Mouse (Mus musculus) testis, postnatal 14 days (tissue): Measurements from ENCODE around the gene Txlna.

Experiments used
- DNase-seq: peaks from one replicate; pipeline ENCODE4 v3.0.0; 2021; ENCODE audit warnings: low spot score

Gene Txlna

DNA sequence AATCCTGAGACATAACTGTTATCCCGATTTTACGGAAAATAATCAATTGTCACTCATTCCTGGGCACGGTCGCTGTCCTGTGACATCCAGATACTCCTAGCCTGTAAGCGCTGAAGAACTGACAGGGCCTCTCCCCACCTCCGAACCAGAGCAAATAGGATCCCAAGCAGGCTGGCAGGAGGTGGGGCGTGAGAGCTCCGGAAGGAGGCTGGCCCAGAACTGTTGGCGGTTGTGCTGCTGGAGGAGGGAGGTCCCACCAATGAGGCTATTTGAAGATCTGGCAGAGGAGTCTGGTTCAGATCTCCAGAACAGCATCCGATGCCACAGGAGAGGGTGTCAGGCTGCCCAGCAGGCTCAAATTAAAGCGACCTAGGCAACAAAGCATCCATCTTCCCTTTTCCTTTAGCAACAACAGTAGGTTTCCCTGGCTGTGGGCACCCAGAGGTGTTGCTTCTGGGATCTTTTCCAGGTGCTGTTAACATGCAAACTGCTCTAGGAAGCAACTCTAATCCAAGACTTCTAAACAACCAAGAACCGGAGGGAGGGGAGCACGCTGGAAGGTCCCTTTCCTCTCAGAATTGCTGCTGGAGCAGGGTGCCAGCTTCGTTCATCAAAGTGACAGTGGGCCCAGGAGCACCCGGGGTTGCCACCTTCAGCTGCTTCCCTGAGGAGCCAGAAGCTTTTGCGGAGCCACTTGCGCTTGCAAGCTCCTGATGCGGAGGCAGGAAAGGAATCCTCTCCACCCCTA is 16.4 kb downstream of the Txlna start:
- peak; percentile 80 for DNase-seq

DNA sequence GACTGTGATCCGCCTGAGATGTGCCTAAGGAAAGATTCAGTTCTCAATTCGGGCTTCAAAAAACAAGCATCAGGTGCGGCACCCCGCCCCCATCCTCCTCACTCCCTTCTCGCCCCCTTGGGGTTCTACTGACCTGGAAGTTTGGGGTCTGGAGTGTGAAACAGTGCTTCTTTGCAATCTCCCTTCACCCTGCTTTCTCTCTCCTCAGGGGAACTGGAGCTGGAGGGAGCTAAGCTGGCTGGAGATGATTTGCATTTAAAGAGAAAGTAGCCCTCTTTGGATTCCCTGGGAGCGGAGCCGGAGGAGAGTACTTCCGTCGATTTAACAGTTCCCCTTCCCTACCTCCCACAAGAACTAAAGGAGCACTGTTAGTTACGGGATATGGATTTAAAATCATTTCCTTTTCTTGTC is 17.2 kb downstream of the Txlna start, which contains the start of gene Ccdc28b:
Ccdc28b (minus strand) TSS at position 267 of the 411 bp plus-strand sequence.
- no peak for DNase-seq

DNA sequence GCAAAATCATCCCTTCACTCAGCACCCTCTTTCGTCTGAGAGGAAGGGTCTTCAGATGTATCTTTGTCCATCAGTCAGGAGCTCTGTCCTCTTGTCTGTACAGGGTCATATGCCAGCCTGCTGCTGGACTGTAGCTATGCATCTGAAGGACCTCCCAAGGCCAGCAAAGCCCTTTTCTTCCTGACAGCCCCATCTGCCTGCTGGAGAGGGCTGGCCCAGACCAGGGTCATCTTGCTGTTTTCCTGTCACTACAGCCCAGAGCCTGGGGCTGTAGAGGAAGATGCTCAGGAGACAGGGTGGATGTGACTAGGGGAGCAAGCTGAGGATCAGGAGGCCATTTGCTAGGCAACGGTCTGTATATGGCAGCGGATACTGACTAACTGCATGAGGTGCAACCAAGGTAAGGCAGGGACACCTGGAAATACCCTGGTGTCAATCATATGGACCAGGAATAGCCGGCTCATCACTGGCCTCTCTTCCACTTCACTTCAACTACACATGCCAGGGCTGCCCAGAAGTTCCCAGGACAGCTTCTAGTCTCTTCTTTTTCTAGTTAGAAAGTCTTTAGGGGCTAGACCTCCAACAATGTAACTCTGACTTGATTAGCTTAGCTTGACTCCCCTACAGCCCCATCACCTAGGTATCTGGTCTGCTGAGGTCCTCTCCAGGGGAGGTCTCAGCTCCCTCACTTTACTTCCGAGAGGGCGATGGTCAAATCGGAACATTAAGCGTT is 17.9 kb downstream of the Txlna start:
- DNase-seq = no peak

DNA sequence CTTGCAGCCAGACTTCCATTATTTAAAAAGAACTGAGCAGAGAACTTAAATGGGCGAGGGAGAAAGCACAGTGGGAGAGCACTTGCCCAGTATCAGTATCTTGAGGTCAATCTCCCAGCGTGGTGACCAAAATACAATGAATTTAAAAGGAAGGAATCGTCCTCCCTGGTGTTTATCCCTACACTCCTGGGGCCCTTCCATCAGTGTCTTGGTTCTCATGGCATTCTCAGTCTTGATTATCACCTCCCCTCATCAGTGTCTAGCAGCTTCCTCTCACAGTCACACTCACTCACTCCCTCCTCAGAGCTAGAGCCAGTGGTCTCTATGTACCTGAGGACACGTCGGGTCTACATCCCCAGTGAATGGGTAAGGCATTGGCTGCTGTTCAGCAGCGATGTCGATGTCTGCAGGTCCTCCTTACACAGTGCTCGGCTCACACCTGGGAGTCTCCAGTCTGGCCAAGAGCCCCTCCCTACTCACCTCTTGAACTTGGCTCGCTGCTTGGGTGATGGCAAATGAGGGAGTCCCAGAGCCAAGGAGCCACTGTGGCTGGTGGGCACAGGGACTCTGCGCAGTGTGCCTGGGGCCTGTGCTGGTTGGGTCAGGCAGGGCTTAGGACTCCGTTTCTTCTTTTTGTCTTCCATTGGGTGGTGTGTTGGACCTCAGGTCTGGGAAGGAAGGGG is 18.6 kb downstream of the Txlna start:
- no peak for DNase-seq

DNA sequence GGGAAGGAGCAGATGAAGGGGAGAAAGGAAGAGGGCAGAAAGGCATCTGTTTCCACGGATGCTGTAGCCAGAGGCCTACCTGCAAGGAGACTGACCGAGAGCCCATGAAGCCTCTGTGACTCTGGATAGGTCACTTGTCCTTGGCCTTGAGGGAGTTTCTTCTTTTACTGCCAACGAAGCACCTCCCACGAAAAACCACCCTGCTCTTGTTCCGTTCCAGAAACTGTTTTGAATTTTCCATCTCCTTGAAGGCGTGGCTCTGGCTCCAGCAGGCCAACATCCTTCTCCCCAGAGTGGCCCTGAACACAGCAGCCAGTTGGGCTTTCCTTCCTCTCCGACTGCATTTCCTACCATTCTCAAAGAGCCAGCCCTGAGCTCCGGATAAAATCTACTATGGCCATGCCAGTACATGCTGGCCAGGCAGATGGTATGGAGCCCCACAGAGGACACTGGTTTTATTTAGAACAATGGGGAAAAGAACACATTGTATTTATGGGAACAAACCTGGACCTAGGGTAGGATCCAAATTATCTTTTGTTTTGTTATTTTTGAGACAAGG is 19.5 kb downstream of the Txlna start:
- peak; percentile 68 for DNase-seq

DNA sequence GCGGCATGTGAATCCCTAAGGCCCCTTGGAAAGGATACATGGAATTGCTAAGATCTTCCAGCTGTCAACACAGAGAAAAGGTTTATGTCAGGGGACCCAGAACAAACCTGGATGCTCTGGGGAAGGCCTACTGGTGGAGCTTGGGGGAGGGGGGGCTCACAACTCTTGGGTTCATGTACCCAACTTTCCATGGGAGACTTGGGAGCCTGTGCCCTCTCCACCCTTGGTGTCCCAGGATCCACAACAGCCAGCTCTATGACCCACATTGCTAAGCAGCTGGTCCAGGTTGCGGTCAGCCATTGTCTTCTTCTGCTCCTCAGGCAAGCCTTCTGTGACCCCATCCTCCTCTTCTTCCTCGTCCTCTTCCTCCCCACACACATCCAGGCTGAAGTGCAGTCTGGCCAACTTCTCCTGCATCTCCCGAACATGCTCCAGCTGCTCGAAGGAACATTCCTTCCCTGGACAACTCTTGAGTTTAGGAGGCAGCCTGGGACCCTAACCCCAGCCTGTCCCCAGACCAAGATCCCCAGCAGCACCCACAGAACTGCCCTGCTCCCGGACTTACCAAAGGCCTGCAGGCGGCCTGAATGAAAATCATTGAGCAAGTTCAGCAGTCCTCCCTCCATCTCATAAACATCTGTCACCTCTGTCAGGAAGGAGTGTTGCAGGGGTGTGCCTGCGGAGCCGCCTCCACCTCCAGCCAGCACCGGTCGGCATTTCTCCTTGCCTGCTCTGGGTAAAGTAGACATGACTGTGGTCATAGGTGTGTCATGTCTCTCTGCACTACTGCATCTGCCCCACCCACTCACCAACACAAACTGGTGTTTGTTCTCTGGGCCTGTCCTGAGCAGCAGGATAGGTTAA is 20.2 kb downstream of the Txlna start:
- DNase-seq = no peak

DNA sequence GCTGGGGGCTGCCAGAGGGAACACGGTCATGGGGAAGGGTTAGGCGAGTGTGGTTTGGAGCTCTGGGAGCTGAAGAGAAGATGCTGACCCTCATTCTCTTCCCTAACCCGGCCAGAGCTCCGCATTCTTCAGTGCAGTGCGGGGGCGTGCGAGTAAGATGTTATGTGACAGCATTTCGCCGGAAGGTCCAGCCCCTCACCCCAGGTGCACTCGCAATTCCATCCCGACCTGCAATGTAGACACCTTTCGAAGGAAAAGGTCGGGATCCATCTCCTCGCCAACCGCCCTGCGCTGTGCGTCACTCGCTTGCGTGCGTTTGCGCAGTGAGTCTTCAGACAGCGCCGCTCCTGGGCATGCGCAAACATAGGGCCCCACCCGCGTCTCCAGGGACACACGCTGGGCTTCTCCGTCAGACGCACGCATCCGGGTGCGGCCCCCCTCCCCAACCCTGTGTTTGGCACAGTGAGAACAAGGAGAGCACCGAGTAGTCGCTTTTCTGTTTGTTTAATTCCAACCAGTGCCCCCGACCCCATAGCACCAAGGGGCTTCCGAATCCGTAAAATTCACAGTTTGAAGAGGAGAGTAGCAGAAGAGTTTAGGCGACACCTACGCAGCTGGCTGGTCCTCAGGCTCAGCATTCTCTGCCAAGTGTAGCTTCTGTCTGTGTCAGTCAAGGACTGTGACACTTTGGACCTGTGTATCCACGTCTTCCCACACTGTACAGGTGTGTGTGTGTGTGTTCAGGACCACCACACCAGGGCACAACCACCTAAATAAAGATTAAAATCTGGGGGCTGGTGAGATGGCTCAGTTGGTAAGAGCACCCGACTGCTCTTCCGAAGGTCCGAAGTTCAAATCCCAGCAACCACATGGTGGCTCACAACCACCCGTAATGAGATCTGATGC is 21.8 kb downstream of the Txlna start, which contains the start of gene Iqcc:
Iqcc (minus strand) TSS at position 314 of the 906 bp plus-strand sequence.
- peak; percentile 94 for DNase-seq

DNA sequence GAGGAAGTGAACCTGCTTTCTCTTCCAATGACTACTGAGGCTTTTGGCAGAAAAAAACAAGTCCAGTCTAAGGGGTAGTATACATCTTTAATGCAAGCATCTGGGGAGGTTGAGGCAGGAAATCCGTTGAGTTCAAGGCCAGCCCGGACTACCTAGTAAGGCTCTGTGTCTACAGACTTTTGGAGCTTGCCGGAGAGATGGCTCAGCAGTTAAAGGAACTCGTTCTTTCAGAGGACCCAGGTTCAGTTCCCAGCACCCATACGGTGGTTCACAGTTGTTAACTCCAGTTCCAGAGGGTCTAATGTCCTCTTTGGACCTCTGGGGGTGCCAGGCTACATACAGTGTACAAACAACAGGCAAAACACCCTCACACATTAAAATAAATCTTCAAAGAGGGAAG is 22.8 kb downstream of the Txlna start:
- no peak for DNase-seq

DNA sequence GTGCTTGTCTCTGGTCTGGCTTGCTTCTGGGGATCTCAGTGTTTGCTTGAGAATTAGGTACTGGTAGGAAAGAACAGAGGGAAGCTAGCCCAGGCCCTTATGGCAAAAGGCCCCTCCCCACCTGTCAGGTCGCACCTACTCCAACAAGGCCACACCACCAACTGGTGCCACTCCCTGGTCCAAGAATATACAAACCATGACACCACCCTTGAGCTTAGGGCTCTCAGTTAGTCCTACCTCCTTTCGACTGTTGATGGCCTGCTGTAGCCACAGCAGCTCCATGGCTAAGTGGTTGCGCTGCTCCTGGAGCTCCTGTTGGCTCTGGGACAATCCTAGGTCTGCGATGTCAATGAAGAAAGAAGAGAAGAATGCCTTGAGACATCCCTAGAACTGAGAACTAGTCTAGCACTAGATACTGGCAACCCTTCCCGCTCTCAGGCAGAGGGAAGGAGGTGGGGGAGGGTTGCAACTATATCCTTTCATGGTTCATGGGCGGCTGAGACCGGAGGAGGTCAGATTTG is 23.7 kb downstream of the Txlna start:
- no peak for DNase-seq

DNA sequence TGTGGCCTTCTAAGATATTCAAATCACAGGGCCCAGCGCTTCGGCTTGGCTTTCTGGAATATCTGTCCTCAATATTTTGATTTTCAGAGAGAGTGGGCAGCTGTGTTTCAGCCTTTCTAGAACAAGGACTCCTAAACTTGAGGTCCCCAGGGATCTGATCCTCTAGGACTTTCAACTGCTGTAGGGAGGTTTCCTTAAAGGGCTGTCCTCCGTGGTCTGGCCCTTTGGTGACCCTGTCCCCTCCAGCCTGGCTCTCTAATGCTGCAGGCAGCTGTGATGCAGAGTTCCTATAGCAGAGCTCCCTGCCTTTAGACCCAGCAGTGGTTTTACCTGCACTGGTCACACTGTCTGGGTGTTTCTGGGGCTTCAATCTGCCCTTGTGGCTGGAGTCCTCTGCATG is 24.2 kb downstream of the Txlna start:
- no peak for DNase-seq

DNA sequence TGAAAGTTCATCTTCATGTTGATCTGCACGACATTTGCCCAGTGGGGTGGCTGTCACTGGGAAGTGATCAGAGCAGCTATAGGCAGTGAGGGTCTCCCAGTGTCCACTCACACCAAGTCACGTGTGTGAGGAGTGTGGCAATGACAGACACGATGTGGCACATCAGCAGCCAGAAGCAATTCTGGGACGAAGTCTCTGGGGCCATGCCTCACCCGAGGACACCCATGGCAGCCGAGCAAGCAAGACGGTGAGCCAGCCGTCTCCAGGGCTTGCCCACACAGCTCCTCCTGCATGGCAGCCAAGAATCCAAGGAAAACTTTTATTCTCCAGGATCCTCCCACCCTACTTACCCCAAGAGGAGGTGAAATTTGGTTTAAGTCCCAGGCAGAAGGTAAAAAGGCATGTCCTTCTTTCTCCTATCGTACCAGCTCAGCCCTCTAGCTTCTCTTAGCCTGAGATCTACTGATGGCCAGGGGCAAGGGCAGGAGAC is 25.0 kb downstream of the Txlna start:
- DNase-seq = no peak

DNA sequence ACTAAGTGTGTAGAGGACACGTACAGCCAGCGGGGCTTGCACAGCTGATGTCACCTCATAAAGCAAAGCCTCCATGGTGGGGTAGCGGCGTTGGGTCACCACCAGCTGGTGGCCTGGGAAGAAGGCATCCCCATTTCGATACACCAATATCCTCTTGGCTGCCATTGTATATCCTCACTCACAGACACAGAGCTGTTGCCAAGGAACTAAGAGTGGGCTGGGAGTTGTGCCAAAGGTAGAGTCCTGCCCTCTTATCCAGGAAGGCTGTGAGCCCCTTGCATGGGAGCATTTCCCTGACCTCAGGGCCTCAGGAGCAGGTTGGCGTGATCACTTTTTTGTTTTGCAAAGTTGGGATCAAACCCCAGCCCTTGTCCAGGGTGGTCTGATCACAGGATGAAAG is 26.8 kb downstream of the Txlna start, which contains the start of gene Dcdc2b:
Dcdc2b (minus strand) TSS at position 165 of the 400 bp plus-strand sequence.
- DNase-seq = no peak

DNA sequence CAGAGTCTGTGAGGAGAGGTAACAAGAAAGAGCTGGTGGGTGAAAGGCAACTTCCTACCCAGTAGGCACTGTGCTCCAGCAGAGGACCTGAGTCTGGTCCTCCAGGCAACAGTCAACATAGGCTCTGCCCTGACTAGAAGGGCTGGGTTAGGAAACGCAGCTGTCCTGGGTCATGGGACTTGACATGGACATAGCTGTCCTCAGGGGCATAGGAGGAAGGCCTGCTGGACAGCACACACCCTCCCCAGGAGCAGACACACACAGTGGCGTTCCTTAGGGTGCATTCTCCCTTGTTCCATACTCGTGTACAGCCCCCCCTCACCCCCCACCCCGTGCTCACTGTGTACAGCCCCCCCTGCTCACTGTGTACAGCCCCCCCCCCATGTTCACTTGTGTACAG is 30.4 kb downstream of the Txlna start:
- DNase-seq = no peak

DNA sequence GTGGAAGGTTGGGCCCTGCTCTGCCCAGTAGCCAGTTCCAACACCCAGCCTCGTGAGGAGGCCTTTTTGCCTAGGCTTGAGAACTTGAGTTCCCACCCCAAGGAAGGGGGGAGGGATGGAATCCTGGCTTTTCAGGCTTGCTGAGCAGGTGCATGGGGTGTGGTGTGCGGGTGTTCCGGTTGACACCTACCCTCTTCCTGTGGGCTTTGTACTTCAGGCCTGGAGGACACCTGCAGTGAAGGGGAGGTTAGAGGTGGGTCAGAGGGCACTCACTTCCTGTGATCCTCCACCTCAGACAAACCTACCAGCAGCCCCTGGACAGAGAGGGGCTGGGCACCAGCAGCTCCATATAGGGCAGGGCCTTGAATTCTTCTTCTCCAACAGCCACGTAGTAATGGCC is 30.8 kb downstream of the Txlna start:
- no peak for DNase-seq

DNA sequence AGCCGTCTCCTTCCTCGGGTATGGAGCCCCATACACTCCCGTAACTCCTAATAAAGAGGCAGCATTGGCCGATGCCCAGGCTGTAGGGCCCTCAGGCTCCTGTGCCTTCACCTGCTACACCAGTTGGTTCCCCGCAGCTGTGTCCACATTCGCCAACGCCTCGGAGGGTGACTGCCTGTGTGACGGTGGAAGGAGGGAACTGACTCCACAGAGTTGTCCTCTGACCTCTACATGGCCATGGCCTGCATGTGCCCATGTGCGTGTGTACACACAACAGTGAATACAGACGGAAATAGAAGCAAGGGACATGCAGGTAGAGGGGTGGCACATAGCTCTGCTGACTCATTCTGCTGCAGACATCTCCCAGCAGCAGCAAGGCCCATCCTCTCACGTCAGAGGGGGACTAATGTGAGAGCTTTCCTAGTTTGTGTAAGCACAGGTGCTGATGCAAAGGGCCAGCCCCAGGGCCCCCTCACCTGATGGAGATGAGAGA is 31.7 kb downstream of the Txlna start:
- no peak for DNase-seq

DNA sequence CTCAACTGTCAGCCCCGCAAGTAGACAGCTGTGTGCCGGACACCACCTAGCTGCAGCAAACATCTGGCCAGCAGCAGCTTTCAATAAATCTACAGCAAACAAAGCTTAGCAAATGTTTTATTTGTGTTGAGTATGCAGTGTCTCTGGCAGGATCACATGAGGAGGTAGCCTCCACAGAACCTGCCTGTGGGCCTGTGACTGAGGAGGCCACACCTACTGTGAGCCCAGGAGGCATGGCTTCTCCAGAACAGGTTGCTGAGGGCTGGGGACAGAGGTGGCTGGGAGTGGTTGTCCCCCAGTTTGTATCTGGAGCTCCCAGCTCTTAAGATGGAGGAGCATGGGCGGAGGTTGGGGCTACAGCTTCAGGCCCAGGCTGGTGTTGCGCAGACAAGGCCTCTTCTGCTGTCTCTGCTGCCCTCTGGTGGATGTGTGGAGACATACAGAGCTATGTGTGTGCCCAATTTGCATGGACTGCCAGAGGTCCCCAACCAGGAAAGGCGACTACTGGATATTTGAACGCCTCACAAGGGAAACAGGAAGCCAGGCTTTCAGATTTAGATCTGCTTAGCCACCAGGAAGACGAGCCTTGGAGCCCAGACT is 32.3 kb downstream of the Txlna start:
- DNase-seq = peak; percentile 63

DNA sequence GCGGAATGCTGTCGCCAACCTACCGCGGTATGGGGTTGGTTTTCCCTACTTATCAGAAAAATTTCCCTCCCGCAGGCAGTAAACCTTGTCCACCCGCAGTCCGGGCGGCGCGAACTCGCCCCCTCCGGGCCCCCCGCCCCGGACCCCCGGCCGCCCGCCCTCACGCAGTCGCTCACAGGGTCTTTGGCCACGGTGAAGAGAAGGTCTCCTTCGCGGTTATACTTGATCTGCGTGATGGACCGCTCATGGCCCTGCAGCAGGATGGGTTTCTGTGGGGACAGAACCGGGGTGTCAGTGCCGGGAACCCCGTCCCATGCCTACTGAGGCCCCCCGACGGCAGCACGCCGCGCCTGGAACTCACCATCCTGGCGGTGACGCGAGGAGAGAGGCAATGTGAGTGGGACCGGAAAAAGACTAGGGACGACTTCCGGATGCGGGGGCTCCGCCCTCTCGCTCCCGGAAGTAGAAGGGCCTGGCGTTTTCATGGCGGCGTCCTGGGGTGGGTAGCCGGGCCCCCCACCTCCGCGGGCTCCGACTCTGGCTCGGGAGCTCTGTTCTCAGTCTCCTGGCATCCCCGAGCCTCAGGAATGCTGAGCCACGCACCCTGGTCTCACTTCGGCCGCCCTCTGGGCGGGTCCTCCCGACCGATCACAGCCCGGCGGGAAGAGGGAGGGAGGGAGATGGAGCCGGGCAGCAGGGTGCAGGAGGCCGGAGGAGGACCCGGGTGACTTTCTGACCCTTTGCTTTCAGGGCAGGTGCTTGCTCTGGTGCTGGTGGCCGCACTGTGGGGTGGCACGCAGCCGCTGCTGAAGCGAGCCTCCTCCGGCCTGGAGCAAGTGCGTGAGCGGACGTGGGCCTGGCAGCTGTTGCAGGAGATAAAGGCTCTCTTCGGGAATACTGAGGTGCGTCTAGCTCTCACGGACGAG is 40.4 kb downstream of the Txlna start, which contains the start of the genes Eif3i and Tmem234:
Eif3i (minus strand) TSS at position 416 of the 926 bp plus-strand sequence.
Tmem234 (plus strand) TSS at position 436 of the 926 bp plus-strand sequence.
- DNase-seq = peak; percentile 89

DNA sequence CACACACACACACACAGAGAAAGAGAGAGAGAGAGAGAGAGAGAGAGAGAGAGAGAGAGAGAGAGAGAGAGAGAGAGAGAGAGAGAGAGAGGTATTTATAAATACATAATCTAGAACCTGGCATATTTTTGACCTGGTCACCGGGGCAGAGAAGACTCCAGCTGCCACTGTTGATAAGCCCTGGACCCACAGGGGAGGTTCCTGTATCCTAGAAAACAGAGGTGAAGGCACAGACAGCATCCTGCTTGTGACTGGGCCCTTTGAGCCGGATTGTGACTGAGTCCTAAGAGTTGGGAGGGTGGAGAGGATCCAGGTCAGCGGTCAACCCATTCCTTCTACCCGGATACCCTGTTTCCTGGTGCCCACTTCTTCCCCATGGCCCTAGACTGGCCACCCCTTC is 52.0 kb downstream of the Txlna start:
- no peak for DNase-seq
